Mouse (Mus musculus) midbrain, embryonic 16.5 days (tissue): ENCODE results near the gene Prr23a1. TPM values are rescaled to one million over a fixed set of nuclear protein-coding genes. Genes with fewer than 3 reads are reported as not detected.

Experiments
- ATAC-seq: fragments of 200-750 bp; cut with Nextera tagmentation; 2 replicates; pipeline ENCODE4 v1.8.0; 2017; ENCODE audit warnings: moderate TSS enrichment
- H3K27ac ChIP-seq: fragments of 300-500 bp; sonication (generic); 2 replicates; pipeline ENCODE4 v1.5.1; 2014; ENCODE audit warnings: mild to moderate bottlenecking, low read length, mixed read lengths
- H3K27me3 ChIP-seq: fragments of 300-500 bp; sonication (generic); 2 replicates; pipeline ENCODE4 v1.6.1; 2014; ENCODE audit warnings: low read depth, low read length, mixed read lengths; ENCODE audit not compliant: control insufficient read depth, insufficient read depth
- H3K36me3 ChIP-seq: fragments of 300-500 bp; sonication (generic); 2 replicates; pipeline ENCODE4 v1.6.1; 2014; ENCODE audit warnings: mild to moderate bottlenecking, low read length, moderate library complexity, mixed read lengths; ENCODE audit not compliant: control insufficient read depth, insufficient read depth
- H3K4me1 ChIP-seq: fragments of 300-500 bp; sonication (generic); 2 replicates; pipeline ENCODE4 v1.6.1; 2014; ENCODE audit warnings: mild to moderate bottlenecking, low read length, mixed read lengths; ENCODE audit not compliant: control insufficient read depth, insufficient read depth
- H3K4me2 ChIP-seq: fragments of 300-500 bp; sonication (generic); 2 replicates; pipeline ENCODE4 v1.6.1; 2014; ENCODE audit warnings: mild to moderate bottlenecking, low read length, mixed read lengths
- H3K4me3 ChIP-seq: fragments of 300-500 bp; sonication (generic); 2 replicates; pipeline ENCODE4 v1.5.1; 2014; ENCODE audit warnings: low read depth, mild to moderate bottlenecking, low read length, moderate library complexity, mixed read lengths
- H3K9ac ChIP-seq: fragments of 300-500 bp; sonication (generic); 2 replicates; pipeline ENCODE4 v1.6.1; 2014; ENCODE audit warnings: low read depth, low read length, mixed read lengths
- H3K9me3 ChIP-seq: fragments of 300-500 bp; sonication (generic); replicated peaks from 2 replicates; pipeline ENCODE4 v1.6.1; 2014; ENCODE audit warnings: mild to moderate bottlenecking, low read length, mixed read lengths; ENCODE audit not compliant: control insufficient read depth, poor library complexity, severe bottlenecking
- WGBS: fragments of 180-500 bp; shearing (Covaris S2); extraction: QIAGEN DNeasy Blood & Tissue Kit; methylation state at CpG from one replicate; pipeline ENCODE4 v1.1.7; 2014; 5-methylcytosine and 5-hydroxymethylcytosine counted together
- polyA plus RNA-seq: library from polyadenylated mRNA; unstranded; fragments of >200 nt; fragmentation: Nextera tagmentation; extraction: Ambion mirVana; gene quantifications from 2 replicates; pipeline ENCODE4 v1.2.1, GENCODE M21; 2015

The Prr23a1 gene
- polyA plus RNA-seq, 1 experiment from 2014 or later, result not detected

DNA sequence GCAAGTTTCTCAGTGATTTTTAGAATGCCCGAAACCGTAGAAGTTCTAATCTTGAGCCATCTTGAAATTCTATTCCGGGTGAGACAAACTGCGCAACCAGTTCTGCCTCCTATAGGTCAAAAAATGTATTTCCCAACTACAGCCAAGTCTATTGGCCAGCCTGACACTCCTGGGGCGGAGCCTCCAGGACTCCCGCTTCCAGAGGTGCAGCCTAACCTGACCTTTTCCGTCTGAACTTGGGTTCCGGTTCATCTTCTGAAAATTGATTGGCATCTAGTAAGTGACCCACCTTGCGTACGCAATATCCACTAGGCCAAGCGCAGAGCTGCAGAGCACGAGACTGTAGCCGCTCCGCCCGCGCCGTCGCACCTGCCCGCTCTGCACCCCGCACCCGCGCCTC lies 22.3 kb downstream of the Prr23a1 start, which contains the start of gene Prr23a3:
Prr23a3 (plus strand) TSS at position 197 of the 400 bp plus-strand sequence.
- no peaks in the 10 kb centered on the region for H3K36me3 ChIP-seq
- no peak within 1 kb of the TSS for H3K27ac ChIP-seq
- no peaks in the 10 kb centered on the region for H3K4me1 ChIP-seq
- WGBS, result 61% methylated on average over 22 of the region's 22 CpGs
- 0 out of 2 replicates have a peak within 1 kb of the TSS, but pooled peaks have one; percentile 6 for H3K4me2 ChIP-seq
- H3K4me3 ChIP-seq, result no peak within 1 kb of the TSS
- H3K9me3 ChIP-seq, result no peaks in the 10 kb centered on the region
- no peak for ATAC-seq
- no peaks in the 10 kb centered on the region for H3K27me3 ChIP-seq
- no peak within 1 kb of the TSS for H3K9ac ChIP-seq

Other genes starting within 250 kb of the Prr23a1 start
- gene Mrps22, start 240.8 kb upstream of the Prr23a1 start, polyA plus RNA-seq, result 50.4 and 54.1 TPM in 2 replicates
- gene Prr23a2, start 14.0 kb downstream of the Prr23a1 start, polyA plus RNA-seq, result not detected in 2 replicates
- not detected in 2 replicates for gene Prr23a3, start 22.3 kb downstream of the Prr23a1 start, polyA plus RNA-seq
- gene 7420426K07Rik, start 60.6 kb downstream of the Prr23a1 start, polyA plus RNA-seq, result not detected in 2 replicates
- 0.49 and 0.52 TPM in 2 replicates for gene Foxl2, start 112.8 kb downstream of the Prr23a1 start, polyA plus RNA-seq
- 118 and 119 TPM in 2 replicates for gene Faim, start 143.9 kb downstream of the Prr23a1 start, polyA plus RNA-seq
- gene Gm1123, start 193.2 kb downstream of the Prr23a1 start, polyA plus RNA-seq, result 0.19 TPM in 1 of 2 replicates, not detected in the other